Mouse (Mus musculus) forebrain, embryonic 16.5 days (tissue): ENCODE data around the gene Rbms3. TPM values are rescaled to one million over a fixed set of nuclear protein-coding genes. Genes with fewer than 3 reads are reported as not detected.

ENCODE experiments used
- ATAC-seq: fragments of 200-750 bp; cut with Nextera tagmentation; 2 replicates; pipeline ENCODE4 v1.8.0; 2017; ENCODE audit warnings: mild to moderate bottlenecking, moderate library complexity
- H3K27ac ChIP-seq: fragments of 300-500 bp; sonication (generic); 2 replicates; pipeline ENCODE4 v1.5.1; 2014; ENCODE audit warnings: low read length, control low read depth
- H3K27me3 ChIP-seq: fragments of 300-500 bp; sonication (generic); replicated peaks from 2 replicates; pipeline ENCODE4 v1.6.1; 2014; ENCODE audit warnings: low read length; ENCODE audit not compliant: control insufficient read depth, insufficient read depth
- H3K36me3 ChIP-seq: fragments of 300-500 bp; sonication (generic); 2 replicates; pipeline ENCODE4 v1.6.1; 2014; ENCODE audit not compliant: control insufficient read depth, insufficient read depth
- H3K4me1 ChIP-seq: fragments of 300-500 bp; sonication (generic); replicated peaks from 2 replicates; pipeline ENCODE4 v1.6.1; 2014; ENCODE audit warnings: low read length; ENCODE audit not compliant: control insufficient read depth, insufficient read depth
- H3K4me2 ChIP-seq: fragments of 300-500 bp; sonication (generic); 2 replicates; pipeline ENCODE4 v1.6.1; 2014; ENCODE audit warnings: mild to moderate bottlenecking, low read length, control low read depth
- H3K4me3 ChIP-seq: fragments of 300-500 bp; sonication (generic); replicated peaks from 2 replicates; pipeline ENCODE4 v1.5.1; 2014; ENCODE audit warnings: mild to moderate bottlenecking, low read length, control low read depth
- H3K9ac ChIP-seq: fragments of 300-500 bp; sonication (generic); replicated peaks from 2 replicates; pipeline ENCODE4 v1.6.1; 2014; ENCODE audit warnings: low read depth, low read length, control low read depth
- H3K9me3 ChIP-seq: fragments of 300-500 bp; sonication (generic); 2 replicates; pipeline ENCODE4 v1.6.1; 2016; ENCODE audit warnings: low read length; ENCODE audit not compliant: control insufficient read depth
- WGBS: fragments of 180-500 bp; shearing (Covaris S2); extraction: QIAGEN DNeasy Blood & Tissue Kit; methylation state at CpG from one replicate; pipeline ENCODE4 v1.1.7; 2014; 5-methylcytosine and 5-hydroxymethylcytosine counted together
- polyA plus RNA-seq: library from polyadenylated mRNA; unstranded; fragments of >200 nt; fragmentation: Nextera tagmentation; extraction: Ambion mirVana; gene quantifications from 2 replicates; pipeline ENCODE4 v1.2.1, GENCODE M21; 2015

Rbms3 gene
- polyA plus RNA-seq, 1 experiment from 2014 or later = 25.7 TPM

DNA sequence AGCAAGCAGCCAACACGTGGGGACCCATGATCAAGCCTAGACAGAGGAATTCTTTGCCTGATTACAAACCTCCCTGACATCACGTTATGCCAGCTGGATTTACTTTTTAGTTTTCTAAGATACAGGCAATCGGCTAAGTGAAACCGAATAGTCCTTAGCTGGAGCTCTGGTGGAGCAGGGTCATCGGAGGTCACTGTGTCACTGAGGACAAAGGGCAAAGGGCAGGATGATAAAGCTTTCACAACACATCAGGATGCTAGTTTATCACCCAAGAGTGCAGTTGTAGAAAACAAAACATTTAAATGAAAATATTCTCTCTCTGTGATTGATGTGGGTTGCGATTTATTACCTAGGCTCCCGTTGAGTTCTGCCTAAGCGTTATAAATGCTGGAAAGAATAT, 233.1 kb downstream of the Rbms3 start:
- Histone ChIP-seq H3K36me3 (no peaks in the 10 kb centered on the region), H3K4me1 (peaks cover 5% of the 10 kb centered on the region), H3K4me2 (no peak overlapping the region), H3K27ac (no peak overlapping the region), H3K9ac (no peak overlapping the region), H3K27me3 (no peaks in the 10 kb centered on the region; the same call in none of the 2 replicates), H3K9me3 (no peaks in the 10 kb centered on the region), H3K4me3 (no peak overlapping the region)
- ATAC-seq = no peak
- WGBS = 89% methylated on average over 8 of the region's 8 CpGs

DNA sequence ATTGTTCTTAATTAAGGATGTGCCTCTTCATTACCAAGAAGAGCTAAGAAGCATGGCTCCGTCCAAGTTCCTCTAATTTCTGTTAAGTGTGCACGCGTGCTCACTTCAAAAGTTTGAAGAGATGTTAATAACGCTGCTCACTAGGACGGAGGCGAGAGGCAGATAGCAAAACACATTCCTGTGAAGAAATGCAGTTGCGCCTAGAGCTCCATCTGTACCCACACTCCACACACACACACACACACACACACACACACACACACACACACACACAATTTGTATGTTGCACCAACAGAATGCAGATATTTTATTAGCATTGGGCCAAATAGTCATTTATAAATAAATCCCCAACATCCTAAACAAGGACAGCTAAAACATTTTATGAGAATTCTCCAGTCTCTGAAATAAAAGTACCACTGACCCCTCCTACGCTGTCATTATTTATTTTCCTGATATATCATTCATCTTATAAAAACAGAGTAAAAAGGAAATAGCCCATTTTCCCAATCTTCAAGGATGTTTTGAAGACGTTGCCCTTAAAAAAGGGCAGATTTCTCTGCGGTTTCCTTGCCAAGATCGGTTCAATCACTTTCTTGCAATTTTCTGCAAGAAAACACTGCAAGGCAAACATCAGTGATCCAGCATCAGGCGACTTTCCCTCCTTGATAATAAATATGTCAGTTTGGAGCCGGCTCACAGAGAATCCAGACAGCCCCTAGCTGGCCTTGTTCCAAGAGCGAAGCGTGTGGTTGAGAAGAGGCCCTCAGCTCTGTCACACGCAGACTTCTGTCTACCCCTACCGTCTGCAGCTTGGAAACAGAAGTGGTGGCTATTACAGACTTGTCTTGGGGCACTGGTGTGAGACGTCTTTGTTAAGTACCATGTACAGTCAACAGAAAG, 235.8 kb downstream of the Rbms3 start:
- peak; percentile 88 for ATAC-seq
- Histone ChIP-seq H3K4me2 (no peak overlapping the region), H3K27me3 (no peaks in the 10 kb centered on the region; the same call in 1 of the 2 replicates), H3K4me3 (no peak overlapping the region), H3K9me3 (no peaks in the 10 kb centered on the region), H3K4me1 (peaks cover 5% of the 10 kb centered on the region), H3K9ac (no peak overlapping the region), H3K27ac (0 out of 2 replicates have a peak overlapping the region, but pooled peaks have one; percentile 33), H3K36me3 (no peaks in the 10 kb centered on the region)
- WGBS = 46% methylated on average over 18 of the region's 18 CpGs

DNA sequence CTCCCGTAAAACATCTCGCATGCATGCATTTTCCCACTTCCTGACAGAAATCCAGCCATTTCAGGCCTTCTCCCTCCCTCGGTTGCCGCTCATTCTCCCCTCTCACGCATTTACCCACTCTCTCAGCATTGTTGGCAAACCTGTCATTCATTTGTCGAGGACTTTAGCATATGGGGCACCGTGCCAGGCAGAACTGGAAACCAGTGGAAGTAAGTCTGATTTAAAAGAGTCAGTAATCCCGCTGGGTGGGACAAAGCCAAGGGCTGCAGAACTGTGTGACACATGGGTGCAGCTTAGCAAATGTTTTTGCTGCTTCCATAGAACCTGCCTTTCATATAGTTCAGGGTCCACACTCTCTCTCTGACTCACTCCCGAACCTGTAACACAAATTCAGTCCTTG, 241.7 kb downstream of the Rbms3 start:
- Histone ChIP-seq H3K36me3 (no peaks in the 10 kb centered on the region), H3K4me3 (no peak overlapping the region), H3K27ac (no peak overlapping the region), H3K9me3 (no peaks in the 10 kb centered on the region), H3K9ac (no peak overlapping the region), H3K4me1 (peaks cover 3% of the 10 kb centered on the region; the same call in 1 of the 2 replicates), H3K27me3 (peaks cover 10% of the 10 kb centered on the region), H3K4me2 (no peak overlapping the region)
- WGBS = 21% methylated on average over 9 of the region's 9 CpGs
- peak; percentile 79 for ATAC-seq

DNA sequence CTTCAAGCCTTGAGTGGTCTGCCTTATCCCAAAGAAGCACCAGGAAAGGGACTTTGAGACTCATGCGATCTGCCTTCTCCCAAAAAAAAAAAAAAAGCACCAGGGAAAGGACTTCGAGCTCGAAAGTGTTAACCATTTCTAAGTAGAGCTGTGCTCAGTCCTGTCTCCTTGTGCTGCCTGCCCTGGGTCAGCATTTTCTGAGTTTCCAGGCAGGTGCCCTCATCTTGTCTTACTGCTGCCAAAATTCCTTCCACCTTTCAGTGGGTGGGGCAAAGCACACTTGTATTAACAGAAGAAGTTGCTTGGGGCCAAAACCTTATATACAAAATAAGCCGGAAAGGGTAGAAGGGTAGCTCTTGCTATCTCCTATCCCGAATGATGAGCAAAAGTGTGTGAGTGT, 248.8 kb downstream of the Rbms3 start:
- 83% methylated on average over 5 of the region's 5 CpGs for WGBS
- H3K9ac ChIP-seq = no peak overlapping the region
- H3K4me2 ChIP-seq = no peak overlapping the region
- no peaks in the 10 kb centered on the region for H3K36me3 ChIP-seq
- no peak overlapping the region for H3K27ac ChIP-seq
- no peak for ATAC-seq
- peaks cover 9% of the 10 kb centered on the region for H3K4me1 ChIP-seq
- no peak overlapping the region for H3K4me3 ChIP-seq
- H3K27me3 ChIP-seq = 0 out of 2 replicates have a peak, but pooled peaks cover 9% of the 10 kb centered on the region
- no peaks in the 10 kb centered on the region for H3K9me3 ChIP-seq

DNA sequence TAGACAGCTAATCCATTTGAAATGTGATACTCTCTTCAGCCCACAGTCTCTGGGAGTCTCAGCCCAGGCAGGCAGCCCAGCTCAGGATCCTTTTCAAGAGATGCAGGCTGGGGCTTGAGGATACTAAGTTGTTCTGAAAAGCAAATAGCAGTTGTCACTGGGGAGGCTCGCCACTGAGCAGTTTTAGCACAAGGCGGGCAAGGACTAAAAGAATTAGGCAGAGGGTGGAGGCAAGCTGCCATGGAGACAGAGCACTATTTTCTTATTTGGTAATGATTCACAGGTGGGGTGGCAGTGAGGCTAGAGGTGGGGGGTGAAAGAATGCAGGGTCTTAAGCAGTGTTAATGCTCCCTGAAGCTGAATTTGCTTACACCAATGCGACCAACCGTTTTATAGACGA, 249.6 kb downstream of the Rbms3 start:
- H3K27ac ChIP-seq = no peak overlapping the region
- peaks cover 9% of the 10 kb centered on the region for H3K4me1 ChIP-seq
- H3K9me3 ChIP-seq = no peaks in the 10 kb centered on the region
- 0 out of 2 replicates have a peak, but pooled peaks cover 7% of the 10 kb centered on the region for H3K27me3 ChIP-seq
- H3K4me2 ChIP-seq = no peak overlapping the region
- WGBS = 7% methylated on average over 5 of the region's 5 CpGs
- no peak overlapping the region for H3K4me3 ChIP-seq
- no peaks in the 10 kb centered on the region for H3K36me3 ChIP-seq
- no peak for ATAC-seq
- no peak overlapping the region for H3K9ac ChIP-seq

DNA sequence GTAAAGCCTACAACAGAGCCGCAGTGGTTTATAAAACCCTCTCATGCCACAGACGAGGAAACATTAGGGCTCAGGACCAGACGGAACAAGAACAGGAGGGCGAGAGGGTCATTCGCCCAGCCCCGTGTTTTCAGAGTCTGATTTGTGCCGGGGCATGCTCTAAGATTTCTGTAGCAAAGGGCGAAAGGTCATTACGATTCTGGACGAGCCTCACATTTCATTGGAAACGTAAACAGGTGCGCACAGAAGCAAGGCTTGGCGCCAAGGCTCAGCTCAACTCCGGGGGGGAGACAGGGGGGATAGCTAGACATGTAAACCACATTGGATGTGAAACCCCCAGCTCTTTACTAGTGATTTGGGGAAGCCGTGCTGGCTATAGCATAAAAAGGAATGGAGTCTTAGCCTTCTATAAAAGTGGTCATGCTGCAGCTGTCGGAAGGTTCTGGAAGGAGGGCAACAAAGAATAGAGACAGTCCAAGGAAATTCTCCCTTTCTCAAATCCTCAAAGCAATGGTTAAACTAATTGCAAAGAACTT, 250.2 kb downstream of the Rbms3 start:
- no peaks in the 10 kb centered on the region for H3K36me3 ChIP-seq
- H3K4me2 ChIP-seq = no peak overlapping the region
- no peak overlapping the region for H3K27ac ChIP-seq
- H3K27me3 ChIP-seq = 0 out of 2 replicates have a peak, but pooled peaks cover 7% of the 10 kb centered on the region
- H3K4me3 ChIP-seq = no peak overlapping the region
- no peaks in the 10 kb centered on the region for H3K9me3 ChIP-seq
- H3K4me1 ChIP-seq = peaks cover 9% of the 10 kb centered on the region
- no peak for ATAC-seq
- H3K9ac ChIP-seq = no peak overlapping the region
- WGBS = 41% methylated on average over 16 of the region's 16 CpGs

DNA sequence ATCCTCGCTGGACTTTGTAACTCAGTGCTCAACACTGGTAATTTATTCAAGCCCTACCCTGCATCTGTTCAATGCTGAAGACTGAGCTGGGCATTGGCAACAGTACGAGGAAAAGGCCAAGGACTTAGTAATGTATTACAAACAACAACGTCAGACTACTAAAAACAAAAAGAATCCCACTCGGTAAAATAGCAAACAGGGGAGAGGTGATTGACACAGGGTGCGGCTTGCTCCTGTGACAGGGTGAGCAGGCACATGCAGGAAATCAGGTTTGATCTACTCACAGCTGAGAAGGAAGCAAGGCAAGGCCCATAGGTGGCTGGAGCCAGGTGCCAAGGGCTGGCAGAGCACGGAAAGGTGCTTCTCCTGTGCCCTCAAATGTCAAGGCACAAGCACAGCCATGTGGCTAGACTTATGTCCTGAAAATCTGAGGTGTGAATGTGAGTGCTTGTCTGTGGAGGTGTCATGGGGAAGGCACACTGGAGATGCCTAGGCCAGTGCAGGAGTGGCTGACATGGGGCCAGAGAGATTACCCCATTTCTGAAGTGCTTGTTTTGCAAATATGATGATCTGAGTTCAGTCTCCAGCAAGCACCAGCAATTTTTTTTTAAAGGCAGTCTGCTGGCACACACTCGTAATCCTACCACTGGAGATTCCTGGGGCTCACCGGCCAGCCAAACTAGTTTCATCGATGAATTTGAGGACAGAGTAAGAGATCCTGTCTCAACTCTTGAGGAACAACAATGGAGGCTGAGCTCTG, 251.4 kb downstream of the Rbms3 start:
- Histone ChIP-seq H3K4me2 (no peak overlapping the region), H3K9ac (no peak overlapping the region), H3K4me1 (peaks cover 9% of the 10 kb centered on the region), H3K4me3 (no peak overlapping the region), H3K27me3 (0 out of 2 replicates have a peak, but pooled peaks cover 7% of the 10 kb centered on the region), H3K27ac (no peak overlapping the region), H3K9me3 (no peaks in the 10 kb centered on the region), H3K36me3 (no peaks in the 10 kb centered on the region)
- no peak for ATAC-seq
- 72% methylated on average over 9 of the region's 9 CpGs for WGBS

DNA sequence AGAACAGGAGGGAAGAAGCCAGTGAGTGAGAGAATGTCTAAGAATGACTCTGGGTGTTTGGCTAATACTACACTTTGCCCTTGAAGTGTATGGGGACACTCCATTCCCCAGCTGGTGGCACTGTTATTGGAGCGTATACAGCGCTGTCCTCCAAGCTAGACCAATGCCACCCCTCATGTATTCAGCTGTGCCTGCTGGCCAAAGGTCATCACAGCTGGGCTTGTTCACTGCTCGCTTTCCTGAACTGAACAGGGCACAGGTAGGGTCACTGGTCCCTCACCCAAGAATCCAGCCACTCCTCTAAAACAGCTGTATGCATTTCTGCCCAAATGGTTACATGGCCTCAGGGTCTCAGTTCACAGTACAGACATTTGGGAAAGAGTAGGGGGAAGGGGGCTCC, 253.9 kb downstream of the Rbms3 start:
- Histone ChIP-seq H3K27ac (no peak overlapping the region), H3K27me3 (0 out of 2 replicates have a peak, but pooled peaks cover 2% of the 10 kb centered on the region), H3K4me2 (no peak overlapping the region), H3K9me3 (no peaks in the 10 kb centered on the region), H3K9ac (no peak overlapping the region), H3K4me1 (peaks cover 9% of the 10 kb centered on the region), H3K36me3 (no peaks in the 10 kb centered on the region), H3K4me3 (no peak overlapping the region)
- no peak for ATAC-seq
- WGBS = 94% methylated on average over 3 of the region's 3 CpGs

DNA sequence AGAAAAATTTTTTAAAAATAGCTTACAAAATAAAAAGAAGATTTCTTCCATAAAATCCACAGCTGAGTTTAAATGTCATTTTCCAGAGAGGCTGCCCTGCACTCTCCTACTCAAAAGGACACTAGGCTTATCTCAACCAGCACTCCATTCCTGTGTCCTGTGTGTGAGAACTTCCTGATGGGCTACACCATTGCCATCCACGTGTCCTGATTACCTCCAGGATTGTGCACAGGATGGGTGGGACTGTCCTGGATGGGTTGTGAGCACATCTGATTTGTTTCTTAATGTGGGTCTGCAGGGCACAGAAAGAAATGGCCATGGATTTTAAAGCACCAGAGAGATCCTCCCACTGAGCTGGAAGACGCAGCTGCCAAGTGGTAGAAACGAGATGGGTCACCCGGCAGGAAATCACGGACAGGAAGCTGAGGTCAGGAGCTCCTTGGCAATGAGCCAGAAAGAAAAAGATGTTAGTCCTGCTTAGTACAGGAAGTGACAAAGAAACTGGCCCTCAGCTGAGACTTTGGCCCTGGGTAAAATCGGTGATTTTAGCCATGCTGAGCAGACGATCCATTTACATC, 256.5 kb downstream of the Rbms3 start:
- 62% methylated on average over 7 of the region's 7 CpGs for WGBS
- H3K27ac ChIP-seq = no peak overlapping the region
- H3K9ac ChIP-seq = no peak overlapping the region
- no peak overlapping the region for H3K4me3 ChIP-seq
- no peaks in the 10 kb centered on the region for H3K36me3 ChIP-seq
- 0 out of 2 replicates have a peak, but pooled peaks cover 2% of the 10 kb centered on the region for H3K27me3 ChIP-seq
- no peak for ATAC-seq
- H3K4me1 ChIP-seq = no peaks in the 10 kb centered on the region
- no peaks in the 10 kb centered on the region for H3K9me3 ChIP-seq
- no peak overlapping the region for H3K4me2 ChIP-seq
